Mouse (Mus musculus) adipocyte (in vitro differentiated cells): ENCODE measurements around the gene Tspan11.
A peak's percentile ranks its signal among the peaks of the same experiment; 100 is the strongest.

Experiments
- DNase-seq: peaks from one replicate; pipeline ENCODE4 v3.0.0-alpha.2; 2016; ENCODE audit warnings: low spot score

Tspan11 gene

GRCm38 (mm10) chr6:127887511-127888421, at the start of gene Tspan11:
Gene Tspan11, plus strand, starts transcription at chr6:127887589.
- DNase-seq, result no peak

DNA sequence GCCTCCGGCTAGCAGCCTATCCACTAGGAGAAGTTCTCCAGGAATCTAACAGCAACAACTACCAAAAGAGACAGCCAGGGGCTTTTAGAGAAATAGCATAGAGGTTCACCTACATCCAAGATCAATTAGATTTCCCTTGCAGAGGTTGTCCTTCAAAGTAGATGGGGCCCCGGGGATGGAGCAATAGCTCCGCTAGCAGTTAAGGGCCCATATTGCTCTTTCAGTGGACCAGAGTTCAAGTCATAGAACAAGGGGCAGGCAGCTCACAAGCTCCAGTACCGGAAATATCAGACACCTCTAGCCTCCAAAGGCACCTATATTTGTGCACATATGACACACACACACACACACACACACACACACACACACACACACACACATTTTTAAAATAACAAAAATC, 49.5 kb upstream of the Tspan11 start:
- DNase-seq, result no peak

- DNase-seq, result no peak
Measured at GRCm38 (mm10) chr6:127839538-127839937, 47.9 kb upstream of the Tspan11 start.

DNA sequence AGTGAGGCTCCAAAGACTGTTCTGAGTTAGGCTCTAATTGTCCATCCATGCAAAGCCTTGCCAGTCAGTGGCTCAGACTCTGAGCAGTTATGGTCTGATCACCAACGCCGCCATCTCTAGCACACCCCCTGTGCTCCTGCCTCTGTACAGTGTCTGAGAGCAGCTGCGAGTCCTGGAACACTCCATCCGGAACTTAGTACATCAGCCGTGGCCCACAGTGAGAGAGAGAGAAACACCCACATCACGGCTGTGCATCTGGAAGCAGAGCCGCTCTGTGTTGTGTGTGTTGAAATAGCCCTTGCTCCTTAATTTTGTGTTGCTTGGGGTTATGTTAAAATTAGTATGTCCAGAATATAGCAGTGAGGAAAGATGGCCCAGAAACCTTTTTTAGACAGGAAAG, 47.2 kb upstream of the Tspan11 start:
- no peak for DNase-seq

DNA sequence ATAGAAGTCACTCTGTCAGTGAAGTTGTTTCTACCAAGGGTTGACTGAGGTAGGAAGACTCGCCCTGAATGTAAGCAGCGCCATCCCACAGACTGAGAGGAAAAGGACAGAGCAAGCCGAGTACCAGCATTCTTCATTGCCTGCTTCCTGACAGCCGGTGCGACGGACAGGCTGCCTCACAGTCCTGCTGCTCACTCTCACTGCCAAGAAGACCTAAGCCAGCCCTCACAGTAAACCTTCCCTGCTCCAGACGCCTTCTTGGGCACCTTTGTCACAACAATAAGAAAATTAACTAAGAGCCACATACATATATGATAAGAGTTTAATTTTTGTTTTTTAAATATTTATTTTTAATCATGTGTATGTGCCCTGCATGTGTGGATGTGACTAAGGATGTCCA, 46.1 kb upstream of the Tspan11 start:
- DNase-seq, result no peak

- DNase-seq, result no peak
Measured at GRCm38 (mm10) chr6:127846521-127846920, 40.9 kb upstream of the Tspan11 start.

DNA sequence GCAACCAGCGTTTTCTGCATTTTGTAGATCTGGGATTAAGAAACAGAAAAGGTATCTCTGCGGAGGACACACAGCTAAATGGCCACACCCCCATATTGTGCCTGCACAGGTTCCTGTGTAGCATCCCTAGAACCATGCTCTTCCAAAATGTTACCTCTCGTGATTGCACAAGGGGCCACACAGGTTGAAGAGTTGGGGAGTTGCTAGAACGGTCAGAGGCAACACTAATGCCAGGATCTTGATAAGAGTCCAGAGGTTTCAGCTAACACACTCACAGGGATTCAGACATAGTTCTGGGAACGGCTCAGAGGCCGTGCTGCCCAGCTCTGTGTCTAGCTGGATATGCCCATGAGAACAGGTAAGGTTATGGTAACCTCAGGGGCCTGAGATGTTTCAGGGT, 37.9 kb upstream of the Tspan11 start:
- DNase-seq, result no peak

GRCm38 (mm10) chr6:127851611-127852010, 35.8 kb upstream of the Tspan11 start:
- no peak for DNase-seq

DNA sequence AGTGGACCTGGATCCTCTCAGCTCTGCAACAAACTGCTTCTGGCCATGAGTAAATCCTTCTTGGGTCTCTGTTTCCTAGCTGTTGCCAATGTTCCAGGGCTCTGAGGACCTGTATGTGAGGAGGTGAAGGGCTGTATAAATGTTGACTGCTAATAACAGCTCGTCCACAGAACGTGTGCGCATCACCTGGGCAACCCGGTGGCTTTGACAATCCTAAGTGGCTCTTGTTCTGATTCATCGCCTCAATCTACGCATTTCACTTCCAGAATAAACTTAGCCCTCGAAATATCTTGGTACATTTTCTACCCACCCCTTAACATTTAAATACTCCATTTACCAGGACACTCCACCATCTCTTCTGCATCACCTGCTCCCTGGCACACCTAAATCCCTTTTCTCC, 34.1 kb upstream of the Tspan11 start:
- no peak for DNase-seq

GRCm38 (mm10) chr6:127853771-127854687, 33.4 kb upstream of the Tspan11 start:
- no peak for DNase-seq

- no peak for DNase-seq
Measured at GRCm38 (mm10) chr6:127854688-127855013, 32.7 kb upstream of the Tspan11 start.

- DNase-seq, result no peak
Measured at GRCm38 (mm10) chr6:127855711-127856295, 31.6 kb upstream of the Tspan11 start.

DNA sequence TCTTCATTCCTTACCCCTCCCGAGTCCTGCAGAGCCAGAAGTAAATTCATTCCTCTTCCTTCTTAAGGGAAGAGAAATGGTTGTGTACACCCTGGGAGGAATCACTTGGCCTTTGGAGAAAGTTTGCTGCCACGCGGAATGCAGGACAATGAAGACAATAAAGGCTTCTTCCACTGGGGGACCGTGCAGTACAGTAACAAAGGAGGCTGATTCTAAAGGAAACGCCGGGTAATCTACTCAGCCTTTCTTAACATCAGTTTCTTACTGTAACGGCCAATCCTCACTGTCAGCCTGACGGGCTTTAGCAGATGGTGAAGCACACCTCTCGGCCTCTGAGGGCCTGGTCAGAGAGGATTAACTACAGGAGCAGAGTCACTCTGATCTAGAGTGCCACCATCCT, 25.4 kb upstream of the Tspan11 start:
- DNase-seq, result no peak

GRCm38 (mm10) chr6:127865391-127865790, 22.0 kb upstream of the Tspan11 start:
- DNase-seq, result no peak

- no peak for DNase-seq
Measured at GRCm38 (mm10) chr6:127868546-127868945, 18.8 kb upstream of the Tspan11 start.

GRCm38 (mm10) chr6:127869121-127869520, 18.3 kb upstream of the Tspan11 start:
- DNase-seq, result peak; percentile 33

DNA sequence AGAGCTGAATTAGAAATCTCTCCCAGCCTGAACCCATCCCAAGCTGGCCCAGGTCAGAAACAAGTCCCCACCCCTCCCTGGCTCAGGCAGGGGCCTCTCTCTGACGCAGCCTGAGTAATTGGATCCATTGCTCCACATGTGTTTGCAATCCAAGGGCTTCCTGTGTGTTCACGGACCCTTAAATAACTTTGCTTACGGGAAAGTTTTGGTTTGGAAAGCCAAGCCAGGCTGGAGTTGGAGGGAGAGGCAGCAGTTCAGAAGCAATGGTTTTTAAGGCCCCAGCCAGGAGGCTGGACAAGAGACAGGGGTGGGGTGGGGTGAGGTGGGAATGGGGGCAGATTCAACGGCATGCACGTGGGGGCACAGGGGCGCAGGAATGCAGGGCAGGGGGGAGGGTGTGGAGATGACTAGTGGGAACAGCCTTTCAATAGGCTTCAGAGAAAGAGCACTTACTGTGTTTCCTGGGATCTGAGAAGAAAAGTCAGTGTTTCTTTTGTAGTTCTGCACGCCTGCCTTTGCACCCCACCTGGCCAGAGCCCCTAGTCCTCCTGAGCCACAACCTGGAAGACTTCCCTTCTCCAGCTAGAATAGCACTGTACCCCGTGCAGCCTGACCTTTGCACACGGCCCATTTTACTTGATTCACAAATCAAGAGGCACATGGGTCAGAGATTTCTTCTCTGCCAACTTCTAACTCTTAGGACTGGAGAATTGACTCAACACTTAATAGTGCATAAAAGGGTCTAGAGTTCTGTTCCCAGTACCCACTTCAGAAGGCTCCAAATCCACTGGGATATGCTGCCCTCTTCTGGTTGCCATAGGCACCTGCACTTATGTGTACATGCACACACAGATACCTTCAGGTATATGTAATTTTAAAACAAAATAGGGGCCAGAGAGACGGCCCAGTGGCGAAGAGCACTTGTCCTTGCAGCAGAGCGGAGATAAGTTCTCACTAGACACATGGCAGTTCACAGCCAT, 16.8 kb upstream of the Tspan11 start:
- peak; percentile 46 for DNase-seq

GRCm38 (mm10) chr6:127871436-127871835, 16.0 kb upstream of the Tspan11 start:
- DNase-seq, result no peak

- DNase-seq, result no peak
Measured at GRCm38 (mm10) chr6:127872581-127872980, 14.8 kb upstream of the Tspan11 start.

DNA sequence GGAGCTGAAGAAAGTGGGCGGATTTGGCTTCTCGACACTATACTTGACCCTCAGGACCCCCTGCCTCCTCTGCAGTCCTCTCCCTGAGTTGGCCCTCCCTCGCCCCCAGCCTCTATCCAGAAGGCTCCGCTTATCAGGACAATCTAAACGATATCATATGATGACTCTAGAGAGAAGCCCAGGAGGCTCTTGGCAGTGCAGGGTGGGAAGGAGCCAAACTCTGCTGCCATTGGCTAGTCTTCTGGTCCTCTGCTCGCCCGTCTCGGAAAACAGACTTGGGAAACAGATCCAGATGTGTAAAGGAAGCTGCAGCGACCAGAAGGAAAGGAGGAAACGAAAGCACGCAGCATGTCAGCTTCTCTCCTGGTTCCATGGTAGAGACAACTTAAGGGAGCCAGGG, 11.5 kb upstream of the Tspan11 start:
- DNase-seq, result no peak

GRCm38 (mm10) chr6:127876436-127876835, 11.0 kb upstream of the Tspan11 start:
- DNase-seq, result no peak
